Mouse (Mus musculus) stomach, postnatal 0 days (tissue): Measurements from ENCODE around the gene Armc7.
"Not testable (repeated sequence)": the region's sequence is repeated elsewhere in the genome, so short reads cannot be mapped to it uniquely, and the experiment has no call there.

Source experiments
- CTCF ChIP-seq: IDR thresholded peaks from 2 replicates; pipeline ENCODE4 v1.5.1; 2016; ENCODE audit warnings: antibody characterized with exemption, low read depth, mild to moderate bottlenecking, moderate library complexity
- EP300 ChIP-seq: optimal IDR thresholded peaks from 2 replicates; pipeline ENCODE3; 2016; ENCODE audit warnings: antibody characterized with exemption

- TF ChIP-seq CTCF, EP300: not testable (repeated sequence)
These were observed 21.1 kb downstream of the Armc7 start for GRCm38 (mm10) chr11:115496559-115496958.
